In genomic region chr12:29686241-29686640, GRCm38 (mm10) we compare ENCODE assay signal across 19 mouse cellular contexts.
DNase-seq lines count a peak whose midpoint lies in the region; ATAC-seq and TF ChIP-seq lines count a peak whose summit lies in the region.
"Had no signal": no experiment of that assay in that cellular context is flagged by ENCODE, and none has a peak within 500 bp of the region (broad histone marks: within the 10 kb centered on the region; RNA-seq: fewer than 3 reads in every experiment).

No protein-coding gene starts in this region.

- no peaks in the 10 kb centered on the region for H3K9me3 ChIP-seq in forebrain, embryonic 12.5 days
- H3K9me3 ChIP-seq in forebrain, postnatal 0 days (ENCODE audit: low read length): no peaks in the 10 kb centered on the region
- H3K9me3 ChIP-seq in hindbrain, embryonic 13.5 days: no peaks in the 10 kb centered on the region
- no peaks in the 10 kb centered on the region for H3K9me3 ChIP-seq in hindbrain, embryonic 11.5 days (ENCODE audit: control insufficient read depth, low read length)
- H3K9me3 ChIP-seq in hindbrain, embryonic 15.5 days: no peaks in the 10 kb centered on the region
- H3K9me3 ChIP-seq: kidney, embryonic 15.5 days; megakaryocyte, embryonic 14.5 days had no signal

- no peak for ATAC-seq in forebrain, embryonic 12.5 days (ENCODE audit: low FRiP score)
- ATAC-seq in forebrain, postnatal 0 days: no peak
- 0 out of 2 replicates have a peak, but pooled peaks have one; percentile 24 for ATAC-seq in hindbrain, embryonic 13.5 days (ENCODE audit: low FRiP score)
- ATAC-seq in hindbrain, embryonic 11.5 days (ENCODE audit: low FRiP score): no peak
- no peak for ATAC-seq in hindbrain, embryonic 15.5 days (ENCODE audit: low FRiP score, low read depth)
- ATAC-seq: intestine, embryonic 16.5 days had no signal

- no peak overlapping the region for H3K4me2 ChIP-seq in forebrain, embryonic 12.5 days
- H3K4me2 ChIP-seq in forebrain, postnatal 0 days (ENCODE audit: low read depth): no peak overlapping the region
- no peak overlapping the region for H3K4me2 ChIP-seq in hindbrain, embryonic 13.5 days
- H3K4me2 ChIP-seq in hindbrain, embryonic 11.5 days (replicated peaks; ENCODE audit: low read depth, low read length): no peak overlapping the region
- H3K4me2 ChIP-seq in hindbrain, embryonic 15.5 days: no peak overlapping the region
- H3K4me2 ChIP-seq: kidney, embryonic 15.5 days; liver, embryonic 11.5 days had no signal

- no peak overlapping the region for H3K9ac ChIP-seq in forebrain, embryonic 12.5 days
- H3K9ac ChIP-seq in forebrain, postnatal 0 days: no peak overlapping the region
- peak overlapping the region; percentile 35; the same call in 1 of the 2 replicates for H3K9ac ChIP-seq in hindbrain, embryonic 13.5 days
- H3K9ac ChIP-seq in hindbrain, embryonic 11.5 days (ENCODE audit: low read depth, low read length): no peak overlapping the region
- H3K9ac ChIP-seq in hindbrain, embryonic 15.5 days: no peak overlapping the region
- H3K9ac ChIP-seq: kidney, embryonic 15.5 days had no signal

- no peaks in the 10 kb centered on the region for H3K36me3 ChIP-seq in forebrain, embryonic 12.5 days (replicated peaks)
- H3K36me3 ChIP-seq in forebrain, postnatal 0 days (ENCODE audit: insufficient read depth): peaks cover 9% of the 10 kb centered on the region; the same call in 1 of the 2 replicates
- H3K36me3 ChIP-seq in hindbrain, embryonic 13.5 days: no peaks in the 10 kb centered on the region
- no peaks in the 10 kb centered on the region for H3K36me3 ChIP-seq in hindbrain, embryonic 11.5 days (ENCODE audit: control insufficient read depth, insufficient read depth, low read length)
- H3K36me3 ChIP-seq in hindbrain, embryonic 15.5 days: no peaks in the 10 kb centered on the region
- H3K36me3 ChIP-seq: kidney, embryonic 15.5 days had no signal

- no peak for DNase-seq in forebrain, postnatal 0 days
- no peak for DNase-seq in hindbrain, embryonic 11.5 days (ENCODE audit: low spot score)
- peak; percentile 32 for DNase-seq in retina, embryonic 14.5 days (ENCODE audit: low spot score)
- no peak for DNase-seq in urinary bladder, postnatal 36 days (ENCODE audit: low spot score in 2 of 2)
- DNase-seq in adipocyte (ENCODE audit: low spot score): no peak
- DNase-seq: adrenal gland, adult 8-10 months; cerebellum, adult 9-10 months; embryo, embryonic 11 days; heart, postnatal 36 days; kidney, postnatal 4 days; lung, adult 18-20 months; right cerebral cortex, postnatal 4 days had no signal

- TF ChIP-seq CTCF in forebrain, postnatal 0 days (IDR thresholded peaks at IDR 0.05; ENCODE audit: low read depth): no peak

- H3K27ac ChIP-seq in forebrain, embryonic 12.5 days: 0 out of 2 replicates have a peak overlapping the region, but pooled peaks have one; percentile 46
- H3K27ac ChIP-seq in forebrain, postnatal 0 days (ENCODE audit: low read depth, low read length): no peak overlapping the region
- peak overlapping the region; percentile 75 for H3K27ac ChIP-seq in hindbrain, embryonic 13.5 days
- H3K27ac ChIP-seq in hindbrain, embryonic 11.5 days (ENCODE audit: low read depth, low read length): no peak overlapping the region
- H3K27ac ChIP-seq in hindbrain, embryonic 15.5 days (replicated peaks): peak overlapping the region; percentile 42; the same call in 1 of the 2 replicates
- H3K27ac ChIP-seq: kidney, embryonic 15.5 days had no signal

- 68% methylated on average over 8 of the region's 8 CpGs for WGBS in forebrain, embryonic 12.5 days
- 53% methylated on average over 8 of the region's 8 CpGs for WGBS in forebrain, postnatal 0 days
- 56% methylated on average over 8 of the region's 8 CpGs for WGBS in hindbrain, embryonic 13.5 days
- 70% methylated on average over 8 of the region's 8 CpGs for WGBS in hindbrain, embryonic 11.5 days
- 54% methylated on average over 8 of the region's 8 CpGs for WGBS in hindbrain, embryonic 15.5 days

- H3K4me1 ChIP-seq in forebrain, embryonic 12.5 days: no peaks in the 10 kb centered on the region
- 0 out of 2 replicates have a peak, but pooled peaks cover 2% of the 10 kb centered on the region for H3K4me1 ChIP-seq in forebrain, postnatal 0 days (ENCODE audit: insufficient read depth)
- peaks cover 26% of the 10 kb centered on the region for H3K4me1 ChIP-seq in hindbrain, embryonic 13.5 days (replicated peaks)
- H3K4me1 ChIP-seq in hindbrain, embryonic 11.5 days (replicated peaks; ENCODE audit: control insufficient read depth, insufficient read depth, low read length): no peaks in the 10 kb centered on the region
- peaks cover 18% of the 10 kb centered on the region for H3K4me1 ChIP-seq in hindbrain, embryonic 15.5 days (replicated peaks)
- H3K4me1 ChIP-seq: kidney, embryonic 15.5 days; megakaryocyte, embryonic 14.5 days had no signal

- H3K4me3 ChIP-seq in forebrain, embryonic 12.5 days (replicated peaks): no peak overlapping the region
- no peak overlapping the region for H3K4me3 ChIP-seq in forebrain, postnatal 0 days (ENCODE audit: low read depth, low read length)
- no peak overlapping the region for H3K4me3 ChIP-seq in hindbrain, embryonic 13.5 days
- no peak overlapping the region for H3K4me3 ChIP-seq in hindbrain, embryonic 11.5 days (ENCODE audit: low read depth, low read length)
- no peak overlapping the region for H3K4me3 ChIP-seq in hindbrain, embryonic 15.5 days
- H3K4me3 ChIP-seq: kidney, embryonic 15.5 days; megakaryocyte, embryonic 14.5 days had no signal

- H3K27me3 ChIP-seq in forebrain, embryonic 12.5 days: peaks cover 14% of the 10 kb centered on the region; the same call in 1 of the 2 replicates
- H3K27me3 ChIP-seq in forebrain, postnatal 0 days (ENCODE audit: insufficient read depth, low read length): no peaks in the 10 kb centered on the region
- no peaks in the 10 kb centered on the region for H3K27me3 ChIP-seq in hindbrain, embryonic 13.5 days
- H3K27me3 ChIP-seq in hindbrain, embryonic 11.5 days (ENCODE audit: control insufficient read depth, insufficient read depth, low read length): no peaks in the 10 kb centered on the region
- no peaks in the 10 kb centered on the region for H3K27me3 ChIP-seq in hindbrain, embryonic 15.5 days
- H3K27me3 ChIP-seq: kidney, embryonic 15.5 days; megakaryocyte, embryonic 14.5 days had no signal

Comparison
In these comparisons a context has a peak if more than half of its experiments do, and no peak if none do; other contexts are left out.
1. H3K27ac ChIP-seq: peak in forebrain, embryonic 12.5 days (single experiment), hindbrain, embryonic 13.5 days (single experiment) and hindbrain, embryonic 15.5 days (single experiment); none in forebrain, postnatal 0 days (single experiment) and hindbrain, embryonic 11.5 days (single experiment).